Mouse (Mus musculus) MEL (cell line): Measurements from ENCODE around the gene Foxo3. TPM values are rescaled to one million over a fixed set of nuclear protein-coding genes. Genes with fewer than 3 reads are reported as not detected.
A peak's percentile ranks its signal among the peaks of the same experiment; 100 is the strongest.

Experiments used
- DNase-seq: peaks from one replicate; pipeline ENCODE4 v3.0.0; 2011; ENCODE audit warnings: low read depth, low spot score
- H3K27ac ChIP-seq: 2 replicates; pipeline ENCODE4 v1.5.1; 2012; ENCODE audit warnings: low read depth, mild to moderate bottlenecking, control low read depth, low read length, moderate library complexity; ENCODE audit not compliant: control insufficient read depth
- H3K27me3 ChIP-seq, 2 experiments: fragments of 150-350 bp in 1 of 2; sonication (generic) in 1 of 2; 2 replicates each; pipeline ENCODE4 v1.6.1; 2012; ENCODE audit warnings: low read length in 2 of 2, mild to moderate bottlenecking in 2 of 2, improper control_type of control experiment in 1 of 2, moderate library complexity in 1 of 2; ENCODE audit not compliant: insufficient read depth in 2 of 2, control insufficient read depth in 1 of 2
- H3K36me3 ChIP-seq, 2 experiments: 2 replicates each; pipeline ENCODE4 v1.6.1; 2012 to 2014; ENCODE audit warnings: low read length in 2 of 2, improper control_type of control experiment in 1 of 2, inconsistent platforms in 1 of 2, mild to moderate bottlenecking in 1 of 2; ENCODE audit not compliant: insufficient read depth in 2 of 2, control insufficient read depth in 1 of 2
- H3K4me1 ChIP-seq, 2 experiments: fragments of 150-350 bp in 1 of 2; sonication (generic) in 1 of 2; 2 replicates each; pipeline ENCODE4 v1.6.1; 2012; ENCODE audit warnings: low read length in 2 of 2, improper control_type of control experiment in 1 of 2, mild to moderate bottlenecking in 1 of 2; ENCODE audit not compliant: insufficient read depth in 2 of 2, control insufficient read depth in 1 of 2
- H3K4me3 ChIP-seq, 2 experiments: fragments of 150-350 bp in 1 of 2; sonication (generic) in 1 of 2; 2 replicates each; pipeline ENCODE4 v1.5.1; 2012; ENCODE audit warnings: low read depth in 2 of 2, low read length in 2 of 2, mild to moderate bottlenecking in 2 of 2, moderate library complexity in 2 of 2, control low read depth in 1 of 2, improper control_type of control experiment in 1 of 2; ENCODE audit not compliant: control insufficient read depth in 1 of 2, insufficient read depth in 1 of 2
- H3K79me2 ChIP-seq: 2 replicates; pipeline ENCODE4 v1.6.1; 2012; ENCODE audit warnings: mild to moderate bottlenecking, low read length, moderate library complexity; ENCODE audit not compliant: control insufficient read depth, poor library complexity, insufficient read depth
- H3K9ac ChIP-seq: 2 replicates; pipeline ENCODE4 v1.6.1; 2012; ENCODE audit warnings: low read depth, mild to moderate bottlenecking, control low read depth, low read length, moderate library complexity; ENCODE audit not compliant: control insufficient read depth, poor library complexity, severe bottlenecking
- H3K9me3 ChIP-seq: fragments of 150-350 bp; sonication (generic); replicated peaks from 2 replicates; pipeline ENCODE4 v1.6.1; 2012; ENCODE audit warnings: mild to moderate bottlenecking, low read length, improper control_type of control experiment, moderate library complexity; ENCODE audit not compliant: insufficient read depth
- BHLHE40 ChIP-seq: IDR thresholded peaks from 2 replicates; pipeline ENCODE4 v1.6.1; 2012; ENCODE audit warnings: low read depth, mild to moderate bottlenecking, inconsistent platforms, low read length, improper control_type of control experiment, borderline replicate concordance
- CHD2 ChIP-seq: IDR thresholded peaks from 2 replicates; pipeline ENCODE4 v1.6.1; 2011; ENCODE audit warnings: low read length, improper control_type of control experiment
- CTCF ChIP-seq, 3 experiments: IDR thresholded peaks in 2 of 3; conservative IDR thresholded peaks in 1 of 3; 2 replicates each; pipeline ENCODE4 v1.5.1; 2011 to 2012; ENCODE audit warnings: low read length in 3 of 3, low read depth in 2 of 3, mild to moderate bottlenecking in 2 of 3, improper control_type of control experiment in 1 of 3, inconsistent platforms in 1 of 3, mixed read lengths in 1 of 3, moderate library complexity in 1 of 3; ENCODE audit not compliant: control insufficient read depth in 1 of 3, insufficient read depth in 1 of 3, poor library complexity in 1 of 3, severe bottlenecking in 1 of 3
- ELF1 ChIP-seq: IDR thresholded peaks from 2 replicates; pipeline ENCODE4 v1.6.1; 2014; ENCODE audit warnings: low read depth, mild to moderate bottlenecking, inconsistent platforms, low read length, improper control_type of control experiment, moderate library complexity
- EP300 ChIP-seq, 2 experiments: IDR thresholded peaks; 2 replicates each; pipeline ENCODE4 v1.6.1; 2011; ENCODE audit warnings: improper control_type of control experiment in 2 of 2, low read length in 2 of 2, low read depth in 1 of 2, mild to moderate bottlenecking in 1 of 2
- ETS1 ChIP-seq: IDR thresholded peaks from 2 replicates; pipeline ENCODE4 v1.6.1; 2012; ENCODE audit warnings: low read depth, mild to moderate bottlenecking, inconsistent platforms, low read length, improper control_type of control experiment, moderate library complexity
- GABPA ChIP-seq: IDR thresholded peaks from 2 replicates; pipeline ENCODE4 v1.6.1; 2012; ENCODE audit warnings: low read depth, mild to moderate bottlenecking, inconsistent platforms, low read length, improper control_type of control experiment, moderate library complexity
- HCFC1 ChIP-seq: IDR thresholded peaks from 2 replicates; pipeline ENCODE4 v1.6.1; 2012; ENCODE audit warnings: low read depth, mild to moderate bottlenecking, inconsistent platforms, low read length, improper control_type of control experiment, moderate library complexity
- JUND ChIP-seq: IDR thresholded peaks from 2 replicates; pipeline ENCODE4 v1.6.1; 2011; ENCODE audit warnings: low read depth, mild to moderate bottlenecking, improper control_type of control experiment, low read length
- MAFK ChIP-seq: IDR thresholded peaks from 2 replicates; pipeline ENCODE4 v1.6.1; 2011; ENCODE audit warnings: low read depth, mild to moderate bottlenecking, low read length, improper control_type of control experiment, borderline replicate concordance
- MAX ChIP-seq: IDR thresholded peaks from 2 replicates; pipeline ENCODE4 v1.6.1; 2011; ENCODE audit warnings: low read length, improper control_type of control experiment
- MAZ ChIP-seq: IDR thresholded peaks from 2 replicates; pipeline ENCODE4 v1.6.1; 2012; ENCODE audit warnings: low read depth, mild to moderate bottlenecking, inconsistent platforms, low read length, improper control_type of control experiment
- MEF2A ChIP-seq: IDR thresholded peaks from 2 replicates; pipeline ENCODE4 v1.6.1; 2014; ENCODE audit warnings: low read depth, mild to moderate bottlenecking, inconsistent platforms, low read length, improper control_type of control experiment; ENCODE audit not compliant: poor library complexity, insufficient replicate concordance, severe bottlenecking; ENCODE audit errors: extremely low read depth
- MXI1 ChIP-seq: IDR thresholded peaks from 2 replicates; pipeline ENCODE4 v1.6.1; 2011; ENCODE audit warnings: mild to moderate bottlenecking, low read depth, low read length, improper control_type of control experiment
- MYC ChIP-seq: IDR thresholded peaks from 2 replicates; pipeline ENCODE4 v1.6.1; 2011; ENCODE audit warnings: low read depth, mild to moderate bottlenecking, low read length, improper control_type of control experiment, moderate library complexity
- NELFE ChIP-seq: IDR thresholded peaks from 2 replicates; pipeline ENCODE4 v1.6.1; 2011; ENCODE audit warnings: low read depth, low read length, improper control_type of control experiment
- NRF1 ChIP-seq: IDR thresholded peaks from 2 replicates; pipeline ENCODE4 v1.6.1; 2014; ENCODE audit warnings: low read depth, mild to moderate bottlenecking, inconsistent platforms, low read length, improper control_type of control experiment, moderate library complexity; ENCODE audit not compliant: poor library complexity, insufficient read depth, severe bottlenecking
- RAD21 ChIP-seq: IDR thresholded peaks from 2 replicates; pipeline ENCODE4 v1.6.1; 2011; ENCODE audit warnings: mild to moderate bottlenecking, low read depth, low read length, improper control_type of control experiment
- RCOR1 ChIP-seq: IDR thresholded peaks from 2 replicates; pipeline ENCODE4 v1.6.1; 2012; ENCODE audit warnings: low read depth, mild to moderate bottlenecking, inconsistent platforms, low read length, improper control_type of control experiment
- SIN3A ChIP-seq: IDR thresholded peaks from 2 replicates; pipeline ENCODE4 v1.6.1; 2012; ENCODE audit warnings: low read length, improper control_type of control experiment, inconsistent platforms
- SMC3 ChIP-seq: IDR thresholded peaks from 2 replicates; pipeline ENCODE4 v1.6.1; 2011; ENCODE audit warnings: low read depth, low read length, improper control_type of control experiment
- TAL1 ChIP-seq: IDR thresholded peaks from 2 replicates; pipeline ENCODE4 v1.6.1; 2012; ENCODE audit warnings: mild to moderate bottlenecking, inconsistent platforms, low read length, moderate library complexity, mixed read lengths
- TCF12 ChIP-seq: IDR thresholded peaks from 2 replicates; pipeline ENCODE4 v1.6.1; 2014; ENCODE audit warnings: low read depth, mild to moderate bottlenecking, inconsistent platforms, low read length, improper control_type of control experiment, moderate library complexity
- UBTF ChIP-seq: IDR thresholded peaks from 2 replicates; pipeline ENCODE4 v1.6.1; 2012; ENCODE audit warnings: low read depth, mild to moderate bottlenecking, inconsistent platforms, low read length, improper control_type of control experiment, moderate library complexity, borderline replicate concordance; ENCODE audit not compliant: insufficient read depth
- USF1 ChIP-seq: IDR thresholded peaks from 2 replicates; pipeline ENCODE4 v1.6.1; 2014; ENCODE audit warnings: low read depth, mild to moderate bottlenecking, inconsistent platforms, low read length, improper control_type of control experiment, moderate library complexity
- USF2 ChIP-seq, 2 experiments: IDR thresholded peaks; 2 replicates each; pipeline ENCODE4 v1.6.1; 2011 to 2012; ENCODE audit warnings: improper control_type of control experiment in 2 of 2, low read length in 2 of 2, borderline replicate concordance in 1 of 2, inconsistent platforms in 1 of 2, low read depth in 1 of 2, mild to moderate bottlenecking in 1 of 2; ENCODE audit not compliant: insufficient read depth in 1 of 2
- ZMIZ1 ChIP-seq: IDR thresholded peaks from 2 replicates; pipeline ENCODE4 v1.6.1; 2012; ENCODE audit warnings: low read depth, mild to moderate bottlenecking, inconsistent platforms, low read length, improper control_type of control experiment, moderate library complexity
- ZNF384 ChIP-seq: IDR thresholded peaks from 2 replicates; pipeline ENCODE4 v1.6.1; 2012; ENCODE audit warnings: low read depth, mild to moderate bottlenecking, inconsistent platforms, low read length, improper control_type of control experiment
- polyA plus RNA-seq, 2 experiments: library from polyadenylated mRNA; stranded (reverse) in 1 of 2; unstranded in 1 of 2; fragments of >175 nt in 1 of 2; fragments of >200 nt in 1 of 2; gene quantifications; 2 replicates each; pipeline versions ENCODE4 v1.2.1 to v1.2.4; 2012; ENCODE audit warnings: low replicate concordance in 2 of 2, low read depth in 1 of 2; ENCODE audit not compliant: insufficient read length in 2 of 2, insufficient read depth in 1 of 2, missing spikeins in 1 of 2
- total RNA-seq: library from RNA; depleted of rRNA; stranded (reverse); fragments of 300-350 nt; gene quantifications from 2 replicates; pipeline ENCODE4 v1.2.3, GENCODE M21; 2012

Foxo3 gene
- total and polyA plus RNA-seq, 3 experiments: 21.0 to 103 (median 27.2) TPM

DNA sequence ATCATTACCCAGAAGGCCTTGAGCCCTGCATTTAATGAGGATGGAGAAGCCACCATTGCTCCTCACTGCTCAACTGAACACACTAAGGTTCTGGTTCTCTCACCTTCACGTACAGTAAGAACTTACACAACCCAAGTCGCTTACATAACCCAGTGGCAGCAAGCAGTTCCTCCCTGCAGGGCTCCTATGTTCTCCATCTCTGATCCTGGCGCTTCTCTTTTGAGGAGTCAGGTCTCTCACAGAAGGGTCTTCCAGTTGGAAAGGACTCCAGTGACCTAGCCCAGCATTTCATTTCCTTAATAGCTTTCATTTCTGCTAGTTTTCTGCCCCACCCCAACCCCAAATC lies 31.3 kb downstream of the Foxo3 start:
- TF ChIP-seq NELFE (no peak), SMC3 (no peak), NRF1 (no peak), UBTF (no peak)
- H3K36me3 ChIP-seq: peaks cover 3 to 66% of the 10 kb centered on the region in 2 experiments; a peak in 3 of 4 replicates
- peak overlapping the region; percentile 27 for H3K9ac ChIP-seq
- H3K79me2 ChIP-seq: peaks cover 28% of the 10 kb centered on the region
- H3K4me3 ChIP-seq: no peak overlapping the region
- no peaks in the 10 kb centered on the region for H3K27me3 ChIP-seq
- H3K9me3 ChIP-seq: no peaks in the 10 kb centered on the region
- H3K27ac ChIP-seq: peak overlapping the region; percentile 83
- H3K4me1 ChIP-seq: peaks cover 45 to 58% of the 10 kb centered on the region in 2 experiments
- DNase-seq: no peak

- Histone ChIP-seq H3K9ac (peak overlapping the region; percentile 27), H3K36me3 (peaks cover 3 to 60% of the 10 kb centered on the region in 2 experiments; a peak in 3 of 4 replicates), H3K27me3 (no peaks in the 10 kb centered on the region), H3K79me2 (peaks cover 26% of the 10 kb centered on the region), H3K4me1 (peaks cover 39 to 53% of the 10 kb centered on the region in 2 experiments), H3K27ac (peak overlapping the region; percentile 83), H3K4me3 (no peak overlapping the region), H3K9me3 (no peaks in the 10 kb centered on the region)
- DNase-seq: peak; percentile 93
- TF ChIP-seq GABPA: peak; percentile 41; the same call in 1 of the 2 replicates
- peak; percentile 79 for TF ChIP-seq MYC
- peak; percentile 89 for TF ChIP-seq TCF12
- peak; percentile 78; the same call in 1 of the 2 replicates for TF ChIP-seq JUND
- TF ChIP-seq UBTF: no peak
- TF ChIP-seq RCOR1: peak; percentile 59
- no peak; the same call in 1 of the 2 replicates for TF ChIP-seq USF1
- TF ChIP-seq HCFC1: peak; percentile 34; the same call in 1 of the 2 replicates
- no peak for TF ChIP-seq USF2 (IDR thresholded peaks at IDR 0.05; ENCODE audit: borderline replicate concordance in 1 of 2, insufficient read depth in 1 of 2, low read depth in 1 of 2, low read length in 2 of 2)
- TF ChIP-seq ETS1: peak; percentile 96
- no peak for TF ChIP-seq NRF1
- peak; percentile 67 for TF ChIP-seq MAZ
- no peak for TF ChIP-seq CHD2
- TF ChIP-seq CTCF (IDR thresholded peaks at IDR 0.05 in 2 of 3, conservative IDR thresholded peaks at IDR 0.05 in 1 of 3; ENCODE audit: control insufficient read depth in 1 of 3, insufficient read depth in 1 of 3, low read depth in 2 of 3, low read length in 3 of 3, poor library complexity in 1 of 3, severe bottlenecking in 1 of 3): no peak
- TF ChIP-seq BHLHE40: no peak
- TF ChIP-seq ZMIZ1: no peak
- no peak for TF ChIP-seq RAD21
- TF ChIP-seq MEF2A: no peak
- peak; percentile 77 for TF ChIP-seq MAX
- TF ChIP-seq TAL1: peak; percentile 93
- TF ChIP-seq SIN3A: peak; percentile 96
- peak; percentile 49; the same call in 1 of the 2 replicates for TF ChIP-seq ELF1
- peak; percentile 45; the same call in 1 of the 2 replicates for TF ChIP-seq MAFK
- peak; percentile 15; the same call in 1 of the 2 replicates for TF ChIP-seq ZNF384
- TF ChIP-seq EP300 (IDR thresholded peaks at IDR 0.05; ENCODE audit: low read depth in 1 of 2, low read length in 2 of 2): peak; percentile 90 to 91
- peak; percentile 89 for TF ChIP-seq MXI1
Observed at GRCm38 (mm10) chr10:42244420-42245255, 31.9 kb downstream of the Foxo3 start.
